Mouse (Mus musculus) cerebellum, adult 18-20 months (tissue): Measurements from ENCODE around the gene Bmp2k.

Experiments
- DNase-seq, 2 experiments: peaks; one replicate each; pipeline ENCODE4 v3.0.0; 2021

Gene Bmp2k

DNA sequence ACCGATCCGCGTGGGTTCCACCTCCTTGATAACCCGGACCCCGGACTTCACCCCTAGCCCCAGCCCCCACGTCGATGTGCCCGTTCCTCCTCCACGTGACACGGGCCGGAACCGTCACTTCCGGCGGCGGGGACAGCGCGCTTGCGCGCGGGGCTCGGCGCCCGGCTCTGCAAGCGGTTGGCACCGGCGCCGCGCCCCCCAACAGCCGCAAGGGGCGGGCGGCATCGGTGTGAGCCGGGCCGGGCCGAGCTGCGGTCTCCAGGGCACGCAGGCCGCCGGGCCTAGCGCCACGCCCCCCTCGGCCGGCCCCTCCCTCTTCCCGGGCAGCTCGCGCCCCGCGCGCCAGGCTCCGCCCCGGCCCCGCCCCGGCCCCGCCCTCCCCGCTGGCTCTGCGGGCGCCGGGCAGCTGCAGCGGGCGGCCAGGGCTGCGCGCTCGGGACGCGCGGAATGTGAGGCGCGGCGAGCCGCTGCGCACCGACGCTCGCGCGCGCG lies at the start of gene Bmp2k:
Gene Bmp2k (plus strand): TSS at position 380 of the 492 bp plus-strand sequence.
- peak; percentile 83 to 90 for DNase-seq

GRCm38 (mm10) chr5:96948856-96949527 lies 48.5 kb upstream of the Bmp2k start:
- DNase-seq: no peak

GRCm38 (mm10) chr5:96949839-96950666 lies 47.4 kb upstream of the Bmp2k start:
- DNase-seq: no peak

DNA sequence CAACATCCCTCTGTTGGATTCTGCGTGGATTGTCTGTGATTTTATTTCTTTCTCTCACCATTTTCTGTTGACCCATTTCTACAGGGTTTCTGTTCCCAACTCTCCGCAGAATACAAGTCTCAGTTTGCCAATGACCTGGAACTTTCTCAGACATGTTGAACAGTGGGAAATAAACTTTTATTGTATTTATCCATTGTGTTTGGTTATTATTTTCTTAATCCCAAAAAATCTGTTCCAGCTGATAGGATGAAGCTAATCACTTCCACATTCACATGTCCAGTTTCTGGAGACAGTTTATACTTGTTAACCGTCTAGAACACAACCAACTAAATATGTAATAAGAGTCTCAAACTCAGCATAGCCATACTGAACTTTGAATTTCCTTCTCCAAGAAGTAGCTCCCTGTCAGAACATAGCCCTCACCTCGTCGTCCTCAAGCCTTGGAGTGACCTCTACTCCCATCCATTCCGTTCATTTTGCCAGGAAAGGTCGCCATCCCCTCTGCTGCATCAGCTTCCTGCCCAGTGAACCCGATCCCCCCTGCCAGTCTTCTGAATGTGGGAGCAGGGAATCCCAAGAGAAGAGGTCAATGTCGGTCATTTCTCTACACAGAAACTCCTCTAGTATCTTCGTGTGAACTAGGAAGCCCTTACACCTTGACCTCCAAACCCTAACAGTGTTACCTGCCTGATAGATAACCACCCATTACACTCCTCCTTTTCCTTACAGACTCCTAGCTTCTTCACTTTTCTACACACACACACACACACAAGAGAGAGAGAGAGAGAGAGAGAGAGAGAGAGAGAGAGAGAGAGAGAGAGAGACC lies 46.6 kb upstream of the Bmp2k start:
- DNase-seq: no peak

- no peak for DNase-seq
Measured at GRCm38 (mm10) chr5:96951493-96952105, 45.9 kb upstream of the Bmp2k start.

GRCm38 (mm10) chr5:96954040-96954439 lies 43.4 kb upstream of the Bmp2k start:
- DNase-seq: no peak

DNA sequence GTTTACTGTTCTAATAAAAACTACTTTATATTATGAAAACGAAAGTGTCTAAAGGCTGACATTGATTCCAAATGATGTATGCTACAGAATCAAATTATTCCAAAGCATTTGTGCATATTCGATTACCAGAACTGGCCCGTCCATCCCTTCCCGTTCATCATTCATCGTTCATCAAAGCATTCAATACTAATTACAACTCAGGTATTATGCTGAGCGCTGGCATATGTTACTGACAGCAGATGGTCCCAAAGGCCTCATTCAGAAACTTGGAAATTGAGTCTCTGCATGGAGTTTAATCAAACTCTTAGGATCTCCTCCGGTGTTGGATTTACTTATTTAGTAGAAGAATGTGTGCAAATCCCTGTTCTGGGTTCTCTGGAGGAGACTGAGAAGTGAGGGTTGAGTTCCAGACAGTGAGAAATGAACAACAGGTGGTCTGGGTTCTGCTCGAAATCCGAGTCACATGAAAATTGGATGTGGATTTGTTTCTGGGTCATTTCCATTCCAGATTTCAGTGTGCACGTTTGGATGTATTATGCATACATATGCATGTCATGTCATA lies 42.9 kb upstream of the Bmp2k start:
- DNase-seq: no peak

- no peak for DNase-seq
Measured at GRCm38 (mm10) chr5:96956926-96957325, 40.6 kb upstream of the Bmp2k start.

DNA sequence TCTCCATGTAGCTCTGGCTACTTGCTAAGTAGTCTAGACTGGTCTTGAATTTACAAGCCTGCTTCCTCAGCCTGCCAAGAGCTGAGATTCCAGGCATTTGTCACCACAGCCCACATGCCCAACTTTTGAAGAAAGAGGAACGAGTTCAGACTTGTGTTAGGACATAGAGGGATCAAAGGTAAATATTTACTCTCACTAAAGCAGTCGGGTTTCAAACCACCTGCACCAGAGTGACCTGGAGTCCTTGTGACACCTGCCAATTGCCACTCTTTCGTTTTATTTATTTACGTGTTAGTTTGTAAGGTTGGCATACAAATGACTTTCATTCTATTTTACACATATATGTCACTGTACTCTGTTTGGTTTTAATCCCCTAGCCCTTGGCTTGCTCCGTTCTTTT lies 36.4 kb upstream of the Bmp2k start:
- no peak for DNase-seq

DNA sequence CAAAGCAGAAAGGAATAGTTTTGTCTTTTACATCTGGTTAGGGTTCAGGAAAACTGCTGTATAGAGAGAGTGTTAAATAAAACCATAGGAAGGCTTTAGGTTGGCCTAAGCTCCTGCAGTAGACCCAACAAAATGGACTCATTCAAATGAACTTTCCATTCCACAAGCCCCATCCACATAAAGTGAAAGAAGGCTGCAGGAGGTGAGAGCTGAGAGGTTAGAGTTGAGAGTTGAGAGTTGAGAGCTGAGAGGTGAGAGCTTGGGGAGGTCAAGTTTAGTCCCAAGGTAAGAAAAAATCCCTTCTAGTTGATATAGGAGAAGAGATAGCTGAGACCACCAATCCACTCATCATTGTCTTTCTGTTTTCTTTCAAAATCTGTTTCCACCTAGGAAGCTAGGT lies 35.6 kb upstream of the Bmp2k start:
- DNase-seq: no peak

GRCm38 (mm10) chr5:96962252-96962933 lies 35.1 kb upstream of the Bmp2k start:
- DNase-seq: no peak

DNA sequence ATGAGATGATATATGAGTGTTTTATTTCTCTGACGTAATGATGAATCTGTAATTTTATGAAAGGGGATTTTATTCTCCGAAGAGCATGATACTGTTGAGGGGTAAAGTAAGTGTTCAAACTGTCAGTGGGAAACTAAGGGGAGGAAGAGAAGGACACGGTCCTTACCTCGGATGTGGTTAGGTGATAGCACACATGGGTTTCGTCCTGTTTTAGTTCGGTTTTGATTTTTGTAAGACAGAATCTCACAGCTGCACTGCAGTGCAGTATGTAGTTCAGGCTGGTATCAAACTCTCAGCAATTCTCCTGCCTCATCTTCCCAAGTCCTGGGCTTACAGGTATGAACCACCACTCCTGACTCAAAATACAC lies 34.6 kb upstream of the Bmp2k start:
- no peak for DNase-seq

GRCm38 (mm10) chr5:96964062-96965028 lies 33.1 kb upstream of the Bmp2k start:
- DNase-seq: no peak

GRCm38 (mm10) chr5:96965029-96965403 lies 32.5 kb upstream of the Bmp2k start:
- no peak for DNase-seq

GRCm38 (mm10) chr5:96965503-96965902 lies 32.0 kb upstream of the Bmp2k start:
- DNase-seq: no peak

GRCm38 (mm10) chr5:96968628-96969027 lies 28.9 kb upstream of the Bmp2k start:
- DNase-seq: no peak

- no peak for DNase-seq
Measured at GRCm38 (mm10) chr5:96969032-96969431, 28.5 kb upstream of the Bmp2k start.

- no peak for DNase-seq
Measured at GRCm38 (mm10) chr5:96969705-96970471, 27.6 kb upstream of the Bmp2k start.

GRCm38 (mm10) chr5:96970472-96970848 lies 27.0 kb upstream of the Bmp2k start:
- no peak for DNase-seq
